Mouse (Mus musculus) heart, adult 18-20 months (tissue): ENCODE measurements around the gene Top3a. TPM values are rescaled to one million over a fixed set of nuclear protein-coding genes. Genes with fewer than 3 reads are reported as not detected.

Experiments used
- DNase-seq, 2 experiments: peaks; one replicate each; pipeline ENCODE4 v3.0.0; 2021 to 2022; ENCODE audit warnings: mixed read lengths in 1 of 2
- total RNA-seq, 2 experiments: library from RNA; stranded (reverse); gene quantifications; 2 replicates each; pipeline ENCODE4 v1.2.3; 2021

The Top3a gene
- total RNA-seq, 2 experiments from 2014 or later = 3.8 to 4.4 TPM

DNA sequence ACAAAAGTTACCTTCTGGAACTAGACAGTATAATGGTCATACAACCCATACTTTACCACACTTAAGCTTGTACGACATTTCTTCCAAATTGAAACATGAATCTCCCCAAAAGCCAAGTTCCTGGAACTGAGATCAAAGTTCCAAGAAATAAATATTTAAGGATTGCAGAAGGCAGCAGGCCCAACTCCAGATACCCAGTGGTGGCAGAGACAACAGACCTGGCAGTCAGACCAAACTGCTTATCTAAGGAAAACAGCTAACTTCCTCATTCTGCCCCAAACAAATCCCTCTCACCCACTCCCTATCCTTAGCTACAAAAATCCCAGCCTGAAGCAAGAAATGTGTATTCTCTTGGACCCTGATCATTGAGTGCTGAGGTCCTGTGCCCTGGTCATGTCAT, 2.3 kb downstream of the Top3a start:
- no peak for DNase-seq

DNA sequence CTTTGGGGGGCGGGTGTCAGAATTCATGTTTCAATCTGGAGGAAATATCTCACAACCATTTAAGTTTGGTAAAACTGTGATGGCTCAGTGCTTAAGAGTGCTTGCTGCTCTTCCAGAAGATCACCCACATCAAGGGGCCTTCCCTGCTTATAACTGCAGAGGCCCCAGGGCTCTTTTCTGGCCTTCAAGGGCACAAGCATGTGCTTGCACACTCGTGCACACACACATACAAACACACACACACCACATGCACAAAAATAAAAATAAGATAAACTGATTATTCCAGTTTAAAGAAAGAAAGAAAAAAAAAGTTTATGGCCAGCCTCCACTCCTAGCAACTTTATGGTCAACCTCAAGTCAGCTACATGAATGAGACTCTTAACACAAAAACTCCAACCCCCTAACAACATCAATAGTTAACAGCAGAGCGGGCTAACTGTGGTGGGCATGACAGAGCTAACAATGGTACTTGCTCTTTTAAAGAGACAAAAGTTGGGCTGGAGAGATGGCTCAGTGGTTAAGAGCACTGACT, 2.9 kb downstream of the Top3a start:
- DNase-seq = no peak

GRCm38 (mm10) chr11:60772161-60772560, 5.0 kb downstream of the Top3a start:
- no peak for DNase-seq

GRCm38 (mm10) chr11:60770776-60771175, 6.4 kb downstream of the Top3a start:
- DNase-seq = no peak

- no peak for DNase-seq
These were observed 7.8 kb downstream of the Top3a start for GRCm38 (mm10) chr11:60769322-60769721.

- DNase-seq = no peak
These were observed 10.2 kb downstream of the Top3a start for GRCm38 (mm10) chr11:60766969-60767368.

GRCm38 (mm10) chr11:60761681-60762080, 15.5 kb downstream of the Top3a start:
- DNase-seq = no peak

- DNase-seq = no peak
These were observed 21.6 kb downstream of the Top3a start for GRCm38 (mm10) chr11:60755570-60755969.

DNA sequence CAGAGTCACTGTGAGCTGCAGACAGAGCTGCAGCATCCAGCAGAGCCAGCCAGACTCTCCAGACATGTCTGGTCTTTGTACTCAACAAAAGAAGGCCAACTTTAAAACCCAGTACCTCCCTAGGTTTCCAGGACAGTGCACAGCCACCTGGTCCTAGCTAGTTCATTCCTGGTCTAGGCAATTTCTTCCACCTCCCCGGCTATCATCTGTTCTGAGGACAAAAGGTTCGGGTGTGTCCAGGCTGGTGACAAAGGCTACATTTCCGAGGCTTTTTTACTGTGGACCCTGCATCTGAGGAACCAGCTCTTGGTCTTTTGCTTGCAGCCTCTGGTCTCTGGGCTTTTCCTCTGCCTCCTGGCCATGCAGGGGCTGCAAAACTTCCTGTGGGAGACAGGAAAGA, 36.8 kb downstream of the Top3a start:
- no peak for DNase-seq

DNA sequence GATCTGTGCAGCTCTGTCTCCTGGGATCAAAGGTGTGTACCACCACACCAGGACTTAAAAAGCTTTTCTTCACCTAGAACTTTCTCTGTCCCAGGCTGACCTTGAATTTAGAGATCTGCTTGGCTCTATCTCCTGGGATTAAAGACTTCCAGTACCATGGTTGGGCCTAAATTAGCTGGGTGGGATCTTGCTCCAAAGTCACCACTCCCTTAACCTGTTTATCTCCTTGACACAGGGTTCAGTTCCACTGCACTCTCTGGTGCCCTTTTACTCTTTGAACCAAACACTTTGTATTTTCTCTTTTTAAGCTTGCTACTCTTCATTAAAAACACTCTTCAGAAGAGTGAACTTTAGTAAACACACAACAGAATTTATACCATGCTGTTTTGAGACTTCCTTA, 39.7 kb downstream of the Top3a start:
- no peak for DNase-seq

GRCm38 (mm10) chr11:60736491-60736890, 40.7 kb downstream of the Top3a start:
- DNase-seq = no peak

DNA sequence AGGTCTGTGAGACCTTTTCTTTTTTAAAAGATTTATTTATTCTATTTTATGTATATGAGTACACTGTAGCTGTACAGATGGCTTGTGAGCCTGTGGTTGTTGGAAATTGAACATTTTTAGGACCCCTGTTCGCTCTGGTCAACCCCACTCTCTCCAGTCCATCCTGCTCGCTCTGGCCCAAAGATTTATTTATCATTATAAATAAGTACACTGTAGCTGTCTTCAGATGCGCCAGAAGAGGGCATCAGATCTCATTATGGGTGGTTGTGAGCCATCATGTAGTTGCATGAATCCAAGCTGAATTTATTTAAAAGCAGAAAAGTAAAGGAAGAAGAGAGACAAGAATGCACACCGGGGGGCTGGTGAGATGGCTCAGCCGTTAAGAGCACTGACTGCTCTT, 42.0 kb downstream of the Top3a start:
- no peak for DNase-seq

DNA sequence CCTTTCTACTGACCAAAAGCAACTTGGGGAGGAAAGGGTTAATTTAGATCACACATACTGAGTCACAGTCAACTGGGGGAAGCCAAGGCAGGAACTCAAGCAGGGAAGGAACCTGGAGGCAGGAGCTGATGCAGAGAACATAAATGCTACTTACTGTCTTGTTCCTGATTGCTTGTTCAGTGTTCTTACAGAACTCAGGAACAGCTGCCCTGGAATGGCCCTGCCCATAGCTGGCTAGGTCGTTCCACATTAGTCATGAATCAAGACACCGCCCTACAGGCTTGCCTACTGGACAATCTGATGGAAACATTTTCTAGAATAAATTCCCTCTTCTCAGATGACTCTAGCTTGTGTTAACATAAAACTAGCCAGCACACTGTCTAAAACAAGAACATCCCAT, 43.0 kb downstream of the Top3a start:
- DNase-seq = no peak

DNA sequence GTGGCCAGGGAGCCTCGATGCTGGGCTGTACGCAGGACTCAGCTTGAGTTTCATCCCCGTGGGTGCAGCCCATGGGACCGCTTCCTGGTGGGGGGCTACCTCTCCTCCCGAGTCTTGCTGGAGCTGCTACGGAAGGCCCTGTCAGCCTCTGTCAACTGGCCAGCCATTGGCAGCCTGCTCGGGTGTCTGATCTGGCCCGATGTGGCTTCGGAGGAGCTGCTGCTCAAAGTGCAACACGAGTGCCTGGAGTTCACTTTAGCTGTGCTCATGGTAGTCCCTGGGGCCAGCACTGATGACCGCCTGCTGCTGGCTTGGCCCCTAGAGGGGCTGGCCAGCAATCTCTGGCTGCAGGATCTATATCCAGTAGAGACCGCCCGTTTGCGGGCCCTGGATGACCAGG, 45.9 kb downstream of the Top3a start:
- DNase-seq = no peak

DNA sequence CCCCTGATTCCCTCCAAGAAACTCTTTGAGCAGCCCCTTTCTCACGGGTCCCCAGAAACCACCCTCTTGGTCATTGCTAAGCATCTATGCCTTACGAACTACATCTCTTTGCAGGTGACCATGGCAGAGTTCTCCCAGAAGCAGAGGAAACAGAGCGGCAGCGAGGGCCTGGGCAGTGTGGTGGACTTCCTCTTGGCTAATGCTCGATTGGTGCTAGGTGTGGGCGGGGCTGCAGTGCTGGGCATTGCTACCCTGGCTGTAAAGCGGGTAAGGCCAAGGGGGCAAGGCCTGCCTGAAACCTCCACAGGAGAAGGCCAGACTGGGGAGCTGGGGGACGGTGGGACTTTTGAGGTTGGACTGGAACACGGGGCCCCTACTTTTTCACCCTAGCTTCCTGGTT, 47.0 kb downstream of the Top3a start:
- no peak for DNase-seq

DNA sequence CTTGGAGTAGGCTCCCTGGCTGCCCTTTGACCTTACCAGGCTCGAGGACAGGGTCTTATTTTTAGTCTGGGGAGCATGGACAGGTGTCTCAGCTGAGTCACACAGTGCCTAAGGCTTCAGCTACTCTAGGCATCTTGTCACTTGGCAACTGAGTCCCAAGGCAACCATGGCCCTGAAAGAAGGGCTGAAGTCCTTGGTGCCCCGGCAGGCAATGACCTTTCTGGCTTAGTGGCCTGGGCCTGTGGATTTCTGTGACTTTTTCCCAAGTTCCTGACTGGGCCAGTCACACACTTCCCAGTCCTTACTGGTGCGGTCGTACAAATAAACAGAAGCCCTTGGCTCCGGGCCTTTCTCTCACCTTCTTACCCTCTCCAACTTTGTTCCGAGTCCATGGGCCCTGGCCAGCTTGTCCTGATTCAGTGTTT, 47.9 kb downstream of the Top3a start:
- DNase-seq = peak; percentile 43 to 49

DNA sequence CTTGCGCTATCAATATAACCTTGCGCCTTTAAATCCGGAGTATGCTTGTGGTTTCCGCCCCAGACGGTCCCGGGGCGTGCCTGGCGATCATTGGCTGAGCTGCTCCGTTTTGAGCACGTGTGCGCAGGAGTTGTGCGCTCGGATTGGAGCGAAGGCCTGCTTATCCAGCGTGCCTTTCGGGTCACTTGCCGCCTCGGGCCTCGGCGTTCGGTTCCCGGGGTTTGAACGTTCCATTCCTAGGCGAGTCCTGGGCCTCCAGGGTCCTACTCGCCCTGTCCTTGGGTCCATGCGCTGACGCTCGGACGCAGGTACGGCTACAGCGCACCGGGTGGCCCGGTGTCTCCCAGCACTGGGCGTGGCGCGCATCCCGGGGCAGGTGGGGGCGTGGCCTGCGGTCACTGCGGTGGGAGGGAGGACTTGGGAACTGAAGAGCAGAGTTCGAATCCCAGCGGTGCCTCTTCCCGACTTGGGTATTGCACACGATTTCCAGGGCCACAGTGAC, 48.9 kb downstream of the Top3a start, which contains the start of gene Mief2:
Gene Mief2 (plus strand): TSS at position 139 of the 502 bp plus-strand sequence.
- peak; percentile 97 for DNase-seq

- DNase-seq = no peak
These were observed 49.6 kb downstream of the Top3a start for GRCm38 (mm10) chr11:60727392-60728140.

- peak; percentile 87 to 89 for DNase-seq
These were observed 50.4 kb downstream of the Top3a start, which contains the start of gene Flii for GRCm38 (mm10) chr11:60726601-60727391. Flii (minus strand) TSS chr11:60727263.

DNA sequence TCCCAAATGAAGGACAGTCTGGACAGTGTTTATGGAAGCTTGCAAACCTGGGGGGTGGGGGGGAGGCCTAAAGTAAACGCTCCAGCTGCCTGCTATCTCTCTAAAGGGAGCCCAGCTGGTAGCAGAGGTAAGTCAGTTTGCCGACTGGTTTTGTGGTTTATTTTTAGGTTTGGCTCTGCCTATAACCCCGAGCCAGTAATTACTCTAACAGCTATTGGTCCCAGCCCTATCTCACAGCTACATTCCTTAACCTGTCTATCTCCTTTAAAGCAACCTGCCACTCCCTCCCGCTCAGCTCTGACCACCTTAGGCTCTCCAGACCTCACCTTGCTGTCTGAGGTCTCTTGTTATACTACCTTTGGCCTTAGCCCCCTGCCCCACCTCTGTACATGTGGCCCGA, 57.9 kb downstream of the Top3a start:
- DNase-seq = no peak

- no peak for DNase-seq
These were observed 61.3 kb downstream of the Top3a start for GRCm38 (mm10) chr11:60715833-60716232.

GRCm38 (mm10) chr11:60712639-60713255, 64.4 kb downstream of the Top3a start:
- no peak for DNase-seq

DNA sequence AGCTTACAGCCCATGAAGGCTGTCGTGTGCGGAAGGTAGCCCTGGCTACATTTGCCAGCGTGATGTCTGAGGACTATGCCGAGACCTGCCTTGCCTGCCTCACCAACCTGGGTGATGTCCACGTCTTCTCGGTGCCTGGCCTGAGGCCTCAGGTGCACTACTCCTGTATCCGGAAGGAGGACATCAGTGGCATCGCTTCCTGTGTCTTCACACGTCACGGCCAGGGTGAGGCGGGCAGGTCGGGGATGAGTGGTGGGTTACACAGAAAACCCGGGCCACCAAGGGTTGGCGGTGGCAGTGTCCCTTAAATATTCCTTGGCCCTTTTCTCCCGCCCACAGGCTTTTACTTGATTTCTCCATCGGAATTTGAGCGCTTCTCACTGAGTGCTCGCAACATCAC, 65.1 kb downstream of the Top3a start:
- no peak for DNase-seq
